Mouse (Mus musculus): Measurements from ENCODE around the gene Eif3l.
A peak's percentile ranks its signal among the peaks of the same experiment; 100 is the strongest.

Eif3l gene

DNA sequence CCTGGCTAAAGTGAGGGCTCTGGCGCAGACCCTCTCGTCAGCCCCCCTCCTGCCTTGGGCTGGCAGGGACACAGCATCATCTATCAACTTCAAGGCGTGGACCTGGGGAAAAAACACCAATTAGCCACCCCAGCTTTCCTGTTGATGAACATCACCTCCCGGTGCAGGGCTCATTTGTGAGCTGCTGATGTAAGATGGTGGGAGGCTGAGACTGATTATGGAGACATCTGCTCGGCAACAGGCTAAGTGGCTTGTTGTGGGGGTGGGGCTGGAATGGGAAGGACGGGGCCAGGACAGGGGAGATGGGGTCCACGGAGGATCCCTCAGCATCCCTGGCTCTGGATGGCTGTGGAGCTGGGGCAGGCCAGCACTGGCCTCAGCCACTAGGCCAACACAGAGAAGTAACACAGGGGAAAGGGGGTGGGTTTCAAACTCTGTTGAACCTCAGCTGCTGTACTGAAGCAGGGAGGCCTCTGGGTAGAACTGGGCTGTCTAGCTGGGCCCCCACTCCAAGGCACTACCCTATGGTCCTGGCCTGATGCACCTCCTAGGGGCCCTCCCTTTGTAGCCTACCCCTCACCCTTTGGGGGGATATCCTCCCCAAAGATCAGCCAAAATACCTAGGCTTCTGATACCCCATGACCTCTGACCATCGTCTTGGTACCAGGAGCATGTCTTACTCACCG, 24.7 kb upstream of the Eif3l start:
- DNase-seq (ENCODE audit: low read depth, low spot score): no peak

DNA sequence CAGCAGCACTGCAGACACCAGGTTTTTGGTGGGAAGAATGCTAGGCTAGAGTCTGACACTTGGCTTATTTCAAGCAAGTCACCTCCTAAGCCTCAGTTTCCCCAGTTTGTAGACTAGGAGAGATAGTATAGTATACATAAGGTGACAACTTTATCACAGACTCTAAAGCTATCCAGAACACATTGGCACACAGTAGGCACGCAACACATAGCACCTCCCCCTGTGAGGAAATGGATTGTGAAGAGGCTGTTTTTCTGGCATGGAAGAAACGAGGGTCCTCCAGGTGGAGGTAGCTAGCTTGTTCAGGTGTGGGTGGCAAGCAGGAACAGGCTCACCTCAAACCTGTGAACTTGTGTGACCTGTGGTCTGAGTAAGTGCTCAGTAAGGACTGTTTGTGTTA, 24.0 kb upstream of the Eif3l start:
- DNase-seq (ENCODE audit: low read depth, low spot score): no peak

DNA sequence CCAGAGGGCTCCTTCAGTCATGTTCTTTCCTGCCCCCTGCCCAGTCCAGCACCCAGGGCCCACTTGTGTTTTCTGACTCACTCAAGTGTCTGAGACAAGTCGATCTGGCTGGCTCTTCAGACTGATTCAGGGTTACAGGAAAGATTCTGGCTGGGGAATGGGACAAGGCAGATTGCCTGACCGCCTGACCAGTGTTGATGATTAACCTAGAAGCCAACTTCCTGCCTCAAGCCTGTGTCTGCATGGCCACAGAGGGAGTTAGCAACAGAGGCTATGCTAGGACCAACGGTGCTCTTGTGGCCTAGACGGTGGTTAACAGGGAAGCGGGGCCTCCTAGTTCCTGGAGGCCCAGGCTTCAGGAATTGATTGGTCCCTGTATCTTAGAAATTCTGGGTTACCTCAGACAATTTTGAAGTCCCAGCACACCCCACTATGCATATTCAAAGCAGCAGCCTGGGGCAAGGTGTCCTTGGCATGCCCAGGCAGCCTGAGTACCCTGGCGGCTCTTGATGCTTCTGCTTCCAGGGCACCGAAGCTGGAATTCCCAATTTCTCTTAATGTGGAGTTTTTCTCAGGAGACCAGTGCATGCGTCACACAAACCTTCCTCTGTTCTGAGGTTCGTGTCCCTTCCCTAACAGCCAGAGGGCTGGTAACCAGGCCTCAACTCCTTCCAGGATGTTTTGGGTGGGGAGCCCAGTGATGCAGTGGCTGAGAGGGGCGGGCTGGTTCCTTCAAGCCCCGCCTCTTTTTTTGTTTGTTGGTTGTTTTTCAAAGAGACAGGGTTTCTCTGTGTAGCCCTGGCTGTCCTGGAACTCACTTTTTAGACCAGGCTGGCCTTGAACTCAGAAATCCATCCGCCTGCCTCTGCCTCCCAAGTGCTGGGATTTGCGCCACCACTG, 23.3 kb upstream of the Eif3l start:
- DNase-seq (ENCODE audit: low read depth, low spot score): no peak

DNA sequence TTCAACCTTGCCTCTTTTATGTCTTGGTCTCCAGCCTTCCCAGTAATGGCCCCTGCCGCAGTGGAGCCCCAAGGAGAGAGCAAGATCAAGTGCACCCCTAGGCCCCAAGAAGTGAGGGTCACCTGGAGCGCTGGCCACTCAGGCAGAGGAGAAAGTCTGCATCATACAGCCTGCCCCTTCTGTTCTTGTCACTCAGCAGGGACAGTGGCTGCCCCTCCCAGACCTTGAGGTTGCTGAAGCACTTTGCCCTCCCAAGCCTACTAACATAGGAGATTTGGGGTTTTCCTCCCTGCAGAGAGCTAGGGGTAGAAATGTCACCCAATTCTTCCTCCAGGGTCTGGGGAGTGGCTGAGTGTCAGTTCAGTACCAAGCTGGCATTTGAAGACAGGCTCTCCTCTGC, 22.6 kb upstream of the Eif3l start:
- DNase-seq (ENCODE audit: low read depth, low spot score): no peak

DNA sequence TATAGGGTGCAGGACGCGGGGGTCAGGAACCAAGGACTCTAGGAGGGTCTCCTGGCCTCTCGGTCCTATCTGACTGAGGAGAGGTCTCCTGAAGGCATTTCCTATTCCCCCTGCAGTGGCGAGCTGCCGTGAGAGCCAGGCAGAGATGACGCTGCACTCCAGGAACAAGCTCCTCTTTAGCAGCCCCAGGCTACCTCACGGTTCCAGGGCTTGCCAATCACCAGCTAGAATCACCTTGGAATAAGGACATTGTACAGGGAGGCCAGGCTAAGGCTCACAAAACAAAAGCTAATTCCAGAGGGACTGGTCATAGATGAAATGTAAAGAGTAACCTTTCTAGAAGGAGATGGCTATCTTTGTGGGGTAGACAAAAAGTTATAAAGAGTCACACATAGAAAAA, 18.4 kb upstream of the Eif3l start:
- DNase-seq (ENCODE audit: low read depth, low spot score): no peak

DNA sequence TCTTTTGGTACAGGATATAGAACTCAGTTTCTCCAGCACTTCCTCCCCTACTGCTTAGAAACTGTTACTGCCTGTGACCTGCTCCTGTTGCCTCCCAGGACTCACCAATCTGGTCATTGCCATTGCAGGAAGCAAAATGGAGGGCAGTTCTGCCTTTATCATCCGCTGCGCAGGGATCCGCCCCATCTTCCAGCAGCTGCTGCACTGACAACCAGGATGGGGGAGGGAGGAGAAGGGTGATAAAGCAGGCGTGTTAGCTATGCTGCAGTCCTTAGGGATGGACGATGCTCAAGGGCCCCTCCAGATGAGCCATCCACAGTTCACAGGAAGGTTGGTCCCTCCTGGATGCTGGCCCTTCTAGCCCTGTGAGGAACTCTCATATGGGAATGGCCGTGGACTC, 17.1 kb upstream of the Eif3l start:
- DNase-seq (ENCODE audit: low read depth, low spot score): no peak

DNA sequence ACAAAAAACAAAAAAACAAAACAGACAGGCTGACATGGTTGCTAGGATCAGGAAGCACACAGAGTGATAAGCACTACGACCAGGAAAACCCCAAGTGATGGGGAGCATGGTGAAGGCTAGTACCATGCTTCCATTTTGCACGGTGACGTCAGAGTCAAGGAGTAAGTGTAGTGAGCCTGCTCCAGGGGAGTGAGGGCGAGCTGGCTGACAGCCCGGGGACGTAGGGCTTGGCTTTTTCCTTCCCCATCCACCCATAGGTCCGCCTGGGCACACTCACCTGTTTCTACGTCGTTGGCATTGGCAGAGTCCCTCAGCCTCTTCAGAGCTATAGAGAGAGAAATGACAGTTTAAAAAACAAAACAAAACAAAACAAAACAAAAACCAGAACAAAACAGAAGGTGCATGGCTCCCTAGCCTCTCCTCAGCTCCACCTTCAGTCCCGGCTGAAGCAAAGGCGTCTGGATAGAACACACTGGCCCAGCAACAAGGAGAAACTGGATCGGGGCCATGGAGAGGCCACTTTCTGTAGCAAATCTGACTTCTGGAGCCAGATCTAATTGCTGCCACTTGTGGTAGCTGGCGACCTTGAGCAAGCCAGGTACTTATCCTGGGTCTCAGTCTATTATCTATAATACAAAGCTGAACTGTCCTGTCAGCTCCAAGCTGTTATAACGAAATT, 14.0 kb upstream of the Eif3l start:
- DNase-seq (ENCODE audit: low read depth, low spot score): no peak

DNA sequence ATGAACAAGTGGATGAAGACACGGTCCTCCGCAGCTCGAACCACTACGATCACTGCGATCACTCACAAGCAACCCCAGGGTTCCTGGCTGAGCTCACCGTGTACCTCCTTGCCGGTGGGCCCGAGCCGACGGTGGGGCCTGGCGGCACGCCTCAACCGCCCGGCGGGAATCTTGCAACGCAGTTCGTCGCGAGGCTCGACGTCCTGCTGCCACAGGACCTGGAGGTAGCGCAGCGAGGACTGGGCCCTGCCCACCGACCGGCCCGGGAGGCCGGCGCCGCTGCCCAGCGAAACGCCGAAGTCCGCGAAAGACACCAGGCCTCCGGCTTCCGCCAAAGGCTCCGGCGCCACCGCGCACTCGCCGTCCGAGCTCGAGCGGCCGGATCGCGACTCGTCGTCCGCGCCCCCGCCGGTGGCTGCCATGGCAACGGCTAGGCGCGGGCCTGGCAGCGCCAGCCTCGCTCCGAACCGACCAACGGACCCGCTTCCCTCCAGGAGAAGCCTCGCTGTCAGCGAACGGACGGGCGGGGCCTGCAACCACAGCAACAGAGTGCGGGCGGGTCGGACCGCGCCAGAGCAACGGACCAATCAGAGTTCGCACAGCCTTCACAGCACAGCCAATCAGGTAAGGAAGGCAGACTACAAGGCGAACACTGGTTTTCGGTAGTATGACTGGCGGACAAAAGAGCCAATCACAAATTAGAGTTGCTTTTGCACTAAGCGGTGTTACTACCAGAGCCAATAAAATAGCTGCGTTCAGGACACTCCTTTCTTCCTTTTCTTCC, 12.4 kb upstream of the Eif3l start, which contains the start of gene Ankrd54:
TSS of gene Ankrd54 (minus strand) at position 518 of the 784 bp plus-strand sequence.
- peak; percentile 99 for DNase-seq (ENCODE audit: low read depth, low spot score)

DNA sequence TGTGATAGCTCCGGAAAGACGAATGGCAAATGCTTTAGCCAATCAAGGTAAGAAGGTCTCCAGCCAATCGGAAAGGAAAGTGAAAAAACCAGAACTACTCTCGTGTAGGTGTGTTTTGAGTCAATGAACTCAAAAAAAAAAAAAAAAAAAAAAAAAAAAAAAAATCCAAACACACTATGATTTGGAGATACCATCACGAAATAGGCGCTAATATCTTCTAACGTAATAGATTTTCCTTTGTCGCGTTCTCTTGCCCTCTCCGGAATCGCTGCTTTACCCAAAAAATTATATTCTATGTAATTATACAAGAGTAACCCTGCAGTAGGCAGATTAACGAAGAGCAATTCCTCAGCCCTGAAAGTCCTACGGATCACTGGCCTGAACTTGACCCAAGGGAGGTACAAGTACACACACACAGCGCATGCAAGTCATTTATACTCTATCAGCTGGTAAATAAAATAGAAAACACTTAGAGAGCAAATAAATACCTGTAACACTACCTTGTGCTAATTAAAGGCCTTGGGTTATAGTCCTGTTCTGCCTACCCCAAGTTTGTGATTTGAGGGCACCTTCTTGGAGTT, 11.7 kb upstream of the Eif3l start:
- DNase-seq (ENCODE audit: low read depth, low spot score): no peak

DNA sequence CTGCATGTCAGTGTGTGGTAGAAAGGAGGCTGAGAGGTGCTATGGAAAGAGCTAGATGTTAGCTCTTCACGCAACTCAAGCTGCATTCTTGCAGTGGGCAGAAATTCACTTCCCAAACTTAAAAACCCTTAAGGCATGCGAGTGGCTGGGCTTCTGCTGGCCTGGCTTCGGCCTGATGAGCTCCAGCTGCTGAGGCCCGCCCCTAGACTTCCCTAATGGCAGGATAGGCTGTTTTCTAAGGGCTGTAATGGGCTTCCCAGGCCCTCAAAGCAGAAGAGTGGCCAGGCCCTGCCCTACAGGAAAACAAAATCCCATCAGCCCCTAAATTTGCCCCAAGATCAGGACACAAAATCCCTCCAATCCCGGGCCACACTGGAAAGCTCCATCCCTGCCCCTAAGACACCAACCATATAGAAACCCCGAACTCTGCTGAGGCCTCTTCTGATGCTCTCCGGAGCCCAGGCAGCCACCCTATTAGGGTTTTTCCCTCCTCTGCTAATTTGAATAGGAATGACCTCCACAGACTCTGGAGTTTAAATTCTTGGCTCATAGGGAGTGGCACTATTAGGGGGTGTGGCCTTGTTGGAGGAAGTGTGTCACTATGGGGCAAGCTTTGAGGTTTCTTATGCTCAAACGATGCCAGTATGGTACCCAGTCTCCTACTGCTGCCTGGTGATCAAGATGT, 9.8 kb upstream of the Eif3l start:
- DNase-seq (ENCODE audit: low read depth, low spot score): no peak

DNA sequence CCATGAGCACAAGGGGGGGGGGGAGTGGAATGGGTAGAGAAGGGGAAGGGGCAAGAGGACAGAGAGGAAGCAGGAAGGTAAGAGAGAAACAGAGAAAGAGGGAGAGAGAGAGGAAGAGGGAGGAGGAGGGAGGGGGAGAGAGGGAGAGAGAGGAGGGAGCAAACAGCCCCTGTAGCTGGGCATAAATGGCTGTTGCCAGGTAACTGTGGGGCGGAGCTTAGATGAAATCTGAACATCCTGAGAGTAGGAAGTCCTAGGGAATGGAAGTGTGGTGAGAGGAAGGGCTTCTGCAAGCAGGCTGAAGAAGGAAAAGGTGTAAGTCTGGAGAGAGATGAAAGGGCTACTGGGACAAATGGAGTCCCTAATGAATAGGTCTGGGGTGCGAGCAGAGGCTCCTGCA, 8.7 kb upstream of the Eif3l start:
- peak; percentile 34 for DNase-seq (ENCODE audit: low read depth, low spot score)

DNA sequence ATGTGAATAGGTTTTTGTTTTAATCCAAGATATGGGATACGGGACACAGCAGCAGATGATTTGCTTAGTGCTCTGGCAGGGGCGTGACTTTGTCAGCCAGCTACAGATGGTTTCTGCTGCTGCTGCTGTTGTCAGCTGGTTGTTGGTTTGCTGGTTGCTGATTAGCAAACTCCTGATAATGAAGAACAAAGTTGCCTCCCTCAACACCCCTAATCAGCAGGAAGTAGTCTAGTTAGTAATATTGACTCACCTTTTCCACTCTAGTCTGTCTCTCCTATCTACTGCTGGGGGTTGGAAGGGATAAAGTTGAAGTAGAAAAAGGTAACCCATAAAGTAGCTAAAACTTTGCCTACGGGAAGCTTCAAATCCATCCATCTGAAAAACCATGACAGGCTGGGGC, 7.3 kb upstream of the Eif3l start:
- DNase-seq (ENCODE audit: low read depth, low spot score): no peak

DNA sequence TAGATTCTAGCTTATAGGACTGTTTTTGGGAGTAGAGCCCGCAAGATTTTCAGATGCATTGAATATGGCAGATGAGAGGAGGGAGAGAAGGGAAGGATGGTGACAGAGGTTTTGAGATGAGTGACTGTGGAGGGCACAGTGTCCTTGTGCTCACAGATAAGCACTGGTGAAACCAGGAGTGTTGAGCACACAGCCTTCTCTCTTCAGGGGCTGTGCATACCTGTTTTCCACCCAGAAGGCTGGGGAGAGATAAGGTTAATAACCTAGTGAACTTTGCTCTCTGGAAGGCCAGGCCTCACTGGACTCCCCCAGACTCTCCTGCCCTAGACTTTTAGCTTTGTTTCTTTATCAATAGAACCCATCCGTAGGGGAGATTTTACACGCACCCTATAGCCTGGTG, 6.6 kb upstream of the Eif3l start:
- no peak for DNase-seq (ENCODE audit: low read depth, low spot score)

DNA sequence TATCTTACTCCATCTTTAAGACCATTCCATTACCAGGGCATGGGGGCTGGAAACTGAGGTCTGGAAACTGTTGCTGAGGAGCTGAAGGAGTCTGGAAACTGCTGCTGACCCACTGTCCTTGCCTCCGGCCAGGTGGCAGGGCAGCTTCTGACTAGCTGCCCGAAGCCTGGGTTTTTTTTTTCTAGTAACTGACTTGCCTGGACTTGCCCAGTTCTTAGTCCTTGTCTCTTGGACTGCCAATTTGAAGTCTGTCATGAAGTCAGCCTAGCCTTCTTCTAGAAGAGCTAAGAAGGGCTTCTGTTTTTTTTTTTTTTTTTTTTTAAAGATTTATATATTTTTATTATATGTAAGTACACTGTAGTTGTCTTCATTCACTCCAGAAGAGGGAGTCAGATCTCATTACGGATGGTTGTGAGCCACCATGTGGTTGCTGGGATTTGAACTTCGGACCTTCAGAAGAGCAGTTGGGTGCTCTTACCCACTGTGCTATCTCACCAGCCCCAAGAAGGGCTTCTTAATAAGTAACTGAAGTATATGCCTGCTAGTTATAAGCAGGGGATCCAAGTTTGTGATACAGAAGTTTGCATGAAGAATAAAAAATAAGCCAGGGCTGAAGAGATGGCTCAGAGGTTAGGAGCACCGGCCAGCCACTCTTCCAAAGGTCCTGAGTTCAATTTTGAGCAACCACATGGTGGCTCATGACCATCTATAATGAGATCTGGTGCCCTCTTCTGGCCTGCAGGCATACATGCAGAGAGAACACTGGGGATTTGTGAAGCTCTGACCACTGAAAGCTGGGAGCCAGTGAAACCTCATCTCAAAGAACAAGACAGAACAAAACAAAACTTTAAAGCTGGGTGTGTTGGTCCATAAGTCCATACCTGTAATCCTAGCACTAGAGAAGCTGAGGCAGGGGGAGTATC, 3.6 kb upstream of the Eif3l start:
- peak; percentile 32 for DNase-seq (ENCODE audit: low read depth, low spot score)

DNA sequence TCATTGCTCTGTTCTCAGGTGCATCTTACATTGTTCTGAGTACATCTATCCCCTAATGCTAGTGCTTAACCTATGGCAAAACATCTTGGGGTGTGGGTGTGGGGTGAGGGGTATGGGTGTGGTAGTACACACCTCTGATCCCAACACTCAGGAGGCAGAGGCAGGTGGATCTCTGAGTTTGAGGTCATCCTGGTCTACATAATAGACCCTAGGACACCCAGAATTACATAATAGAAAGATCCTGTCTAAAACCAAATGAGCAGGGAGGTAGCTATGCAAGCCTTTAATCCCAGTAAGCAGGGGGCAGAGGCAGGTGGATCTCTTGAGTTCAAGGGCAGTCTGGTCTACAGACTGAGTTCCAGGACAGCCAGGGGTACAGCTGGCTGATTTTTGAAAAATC, 1.2 kb upstream of the Eif3l start:
- DNase-seq (ENCODE audit: low read depth, low spot score): no peak

DNA sequence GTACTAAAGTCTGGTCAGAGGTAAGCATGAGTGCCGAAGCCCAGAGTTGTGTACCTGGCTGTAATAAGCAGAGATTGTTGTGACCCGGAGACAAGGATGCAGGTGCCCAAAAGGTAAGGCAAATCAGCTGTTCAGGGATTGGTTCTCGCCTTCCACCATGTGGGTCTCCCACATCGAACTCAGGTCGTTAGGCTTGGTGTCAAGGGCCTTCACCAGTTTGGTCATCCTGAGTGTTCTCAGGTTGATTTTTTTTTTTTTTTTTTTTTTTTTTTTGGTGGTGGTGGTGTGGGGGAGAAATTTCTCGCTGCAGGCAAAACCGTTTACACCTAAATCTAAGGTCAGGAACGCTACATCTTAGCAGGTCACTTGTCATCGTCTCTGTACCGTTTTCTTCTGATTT, 533 bp upstream of the Eif3l start:
- no peak for DNase-seq (ENCODE audit: low read depth, low spot score)

DNA sequence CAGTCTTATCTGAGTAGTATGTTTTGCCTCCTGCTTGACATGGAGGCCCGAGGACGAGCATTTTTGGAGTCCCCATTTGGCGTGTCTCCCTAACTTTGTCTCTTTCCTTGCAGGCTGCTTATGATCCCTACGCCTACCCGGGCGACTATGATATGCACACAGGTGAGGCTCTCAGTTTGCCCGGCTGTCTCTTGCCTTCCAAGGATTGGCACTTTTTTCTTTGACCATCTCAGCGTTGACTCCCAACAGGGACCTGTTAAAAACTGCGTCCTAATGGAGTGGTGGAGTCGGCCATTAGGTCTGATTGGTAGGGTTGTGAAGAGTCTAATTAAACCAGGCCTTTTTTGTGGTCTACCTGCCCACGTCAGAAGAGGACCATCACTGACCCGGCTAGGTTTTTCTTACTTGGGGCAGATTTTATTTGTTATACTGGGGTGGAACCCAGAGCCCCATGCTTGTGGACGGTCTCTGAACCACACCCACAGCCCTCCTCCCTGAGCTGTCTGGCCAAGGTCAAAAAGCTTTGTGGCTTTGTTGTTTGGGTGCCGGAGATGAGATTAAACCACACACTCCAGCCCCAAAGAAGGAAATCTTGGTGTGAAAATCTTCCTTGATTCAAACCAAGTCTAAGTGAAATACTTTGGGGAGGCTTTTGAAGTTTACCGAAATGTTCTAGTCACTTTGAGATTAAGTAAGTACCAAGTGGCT, 833 bp downstream of the Eif3l start:
- DNase-seq (ENCODE audit: low read depth, low spot score): no peak

DNA sequence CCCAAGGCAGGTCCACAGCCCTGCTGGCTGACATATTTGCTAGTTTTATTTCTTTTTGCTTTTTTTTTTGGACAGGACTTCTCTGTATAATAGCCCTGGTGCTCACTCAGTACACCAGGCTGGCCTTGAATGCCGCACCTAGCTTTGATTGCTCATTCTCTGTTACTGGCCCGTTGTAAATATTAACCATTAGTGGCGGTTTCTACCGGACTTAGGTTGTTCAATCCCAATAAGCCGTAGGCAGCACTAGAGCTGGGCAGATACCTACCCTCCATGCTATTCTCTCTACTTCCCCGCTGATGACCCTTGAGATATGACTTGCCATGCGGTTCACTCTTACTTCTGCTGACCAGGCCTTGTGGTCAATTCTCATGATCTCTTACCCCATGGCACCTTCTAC, 4.6 kb downstream of the Eif3l start:
- no peak for DNase-seq (ENCODE audit: low read depth, low spot score)

DNA sequence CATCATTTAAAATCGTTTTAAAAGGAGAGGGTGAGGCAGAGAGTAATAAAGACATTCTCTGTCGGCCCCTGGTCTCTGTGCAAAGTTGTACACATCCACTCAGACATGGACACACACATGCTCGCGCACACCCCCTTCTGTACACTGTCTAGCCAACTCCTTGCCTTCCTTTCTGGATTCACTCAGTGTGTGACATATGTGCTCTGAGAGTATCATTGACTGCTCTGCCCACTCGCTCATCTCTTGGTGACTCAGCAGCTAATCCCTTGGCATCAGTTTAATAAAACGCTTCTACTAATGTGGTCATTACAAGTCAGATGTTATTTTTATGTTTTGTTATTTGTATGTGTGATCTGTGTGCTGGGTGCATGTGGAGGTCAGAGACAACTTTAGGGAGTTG, 17.3 kb downstream of the Eif3l start:
- no peak for DNase-seq (ENCODE audit: low read depth, low spot score)

Data from mesoderm, embryonic 11.5 days (tissue).